In the genomic region with DNA sequence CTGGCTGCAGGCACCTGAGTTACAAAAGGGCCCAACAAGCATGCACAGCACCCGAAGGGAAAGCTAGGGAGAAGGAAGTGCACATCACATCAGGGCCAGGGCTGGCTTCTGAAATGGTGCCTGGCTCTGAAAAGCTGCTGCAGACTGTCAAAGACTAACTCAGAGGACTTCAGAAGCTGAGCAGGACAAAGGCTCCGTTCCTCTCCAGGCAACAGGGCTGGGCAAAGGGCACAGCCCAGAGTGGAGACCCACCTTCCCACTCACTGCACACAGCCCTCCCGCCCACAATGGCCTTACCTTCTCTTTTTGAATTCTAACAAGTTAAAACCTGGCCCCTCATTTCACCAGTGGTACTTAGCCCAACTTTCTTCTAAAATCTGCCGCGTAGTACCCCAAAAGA, we compare ENCODE assay signal across 26 mouse cellular contexts.
DNase-seq lines count a peak whose midpoint lies in the region; ATAC-seq lines count a peak whose summit lies in the region.
"Had no signal": no experiment of that assay in that cellular context is flagged by ENCODE, and none has a peak within 500 bp of the region (broad histone marks: within the 10 kb centered on the region; RNA-seq: fewer than 3 reads in every experiment).

No protein-coding gene starts in this region.

- no peak for DNase-seq in heart, embryonic 10.5 days (ENCODE audit: low spot score)
- no peak for DNase-seq in heart, postnatal 4 days
- peak; percentile 37 for DNase-seq in midbrain, embryonic 11.5 days (ENCODE audit: low spot score, missing footprints)
- DNase-seq in kidney, postnatal 25 days, result peak; percentile 31 to 68
- no peak for DNase-seq in heart, postnatal 25 days (ENCODE audit: low spot score)
- DNase-seq: adrenal gland, postnatal 10 days; cerebellum, adult 9-10 months; gastrocnemius, postnatal 14 days; heart, adult 11 months; lung, embryonic 14.5 days; lung, postnatal 14 days; thymus, adult 18-20 months; thymus, postnatal 25 days had no signal

- H3K4me3 ChIP-seq in heart, embryonic 10.5 days, result no peak overlapping the region
- no peak overlapping the region for H3K4me3 ChIP-seq in midbrain, embryonic 11.5 days (ENCODE audit: low read depth, low read length)
- H3K4me3 ChIP-seq in midbrain, embryonic 15.5 days, result no peak overlapping the region
- H3K4me3 ChIP-seq: erythroblast, embryonic 14.5 days; forebrain, embryonic 13.5 days; heart, embryonic 12.5 days; hindbrain, embryonic 10.5 days; hindbrain, embryonic 15.5 days; limb, embryonic 12.5 days; liver, embryonic 15.5 days had no signal

- H3K27ac ChIP-seq in heart, embryonic 10.5 days, result 0 out of 2 replicates have a peak overlapping the region, but pooled peaks have one; percentile 36
- H3K27ac ChIP-seq in midbrain, embryonic 11.5 days (ENCODE audit: low read depth, low read length), result no peak overlapping the region
- H3K27ac ChIP-seq in midbrain, embryonic 15.5 days, result no peak overlapping the region
- H3K27ac ChIP-seq: forebrain, embryonic 13.5 days; hindbrain, embryonic 10.5 days; hindbrain, embryonic 15.5 days; limb, embryonic 12.5 days; liver, embryonic 15.5 days; stomach, postnatal 0 days had no signal

- H3K36me3 ChIP-seq in heart, embryonic 10.5 days, result no peaks in the 10 kb centered on the region
- H3K36me3 ChIP-seq in midbrain, embryonic 11.5 days (ENCODE audit: control insufficient read depth, insufficient read depth, low read length), result no peaks in the 10 kb centered on the region
- H3K36me3 ChIP-seq in midbrain, embryonic 15.5 days (replicated peaks), result no peaks in the 10 kb centered on the region
- H3K36me3 ChIP-seq: G1E; heart, embryonic 12.5 days; hindbrain, embryonic 10.5 days; hindbrain, embryonic 15.5 days; limb, embryonic 12.5 days; liver, embryonic 15.5 days had no signal

- intact Hi-C loops in heart, postnatal 25 days (cut with DNase I), result no loop called here

- 77% methylated on average over 5 of the region's 5 CpGs for WGBS in heart, embryonic 10.5 days
- 75% methylated on average over 5 of the region's 5 CpGs for WGBS in midbrain, embryonic 11.5 days
- WGBS in midbrain, embryonic 15.5 days, result 72% methylated on average over 5 of the region's 5 CpGs

- no peaks in the 10 kb centered on the region; the same call in 1 of the 2 replicates for H3K27me3 ChIP-seq in heart, embryonic 10.5 days (ENCODE audit: insufficient read depth, poor library complexity, severe bottlenecking)
- H3K27me3 ChIP-seq in midbrain, embryonic 11.5 days (ENCODE audit: control insufficient read depth, insufficient read depth, low read length), result no peaks in the 10 kb centered on the region
- H3K27me3 ChIP-seq in midbrain, embryonic 15.5 days (replicated peaks), result no peaks in the 10 kb centered on the region
- H3K27me3 ChIP-seq: forebrain, embryonic 13.5 days; heart, embryonic 12.5 days; hindbrain, embryonic 15.5 days; liver, embryonic 15.5 days had no signal

- H3K9ac ChIP-seq in midbrain, embryonic 11.5 days (ENCODE audit: low read length), result no peak overlapping the region
- no peak overlapping the region for H3K9ac ChIP-seq in midbrain, embryonic 15.5 days
- H3K9ac ChIP-seq: forebrain, embryonic 13.5 days; heart, embryonic 12.5 days; hindbrain, embryonic 15.5 days; limb, embryonic 12.5 days; liver, embryonic 15.5 days; lung, embryonic 14.5 days had no signal

- H3K4me2 ChIP-seq in midbrain, embryonic 11.5 days, result no peak overlapping the region
- H3K4me2 ChIP-seq in midbrain, embryonic 15.5 days, result no peak overlapping the region
- H3K4me2 ChIP-seq: forebrain, embryonic 13.5 days; heart, embryonic 12.5 days; hindbrain, embryonic 15.5 days; limb, embryonic 12.5 days; liver, embryonic 15.5 days; lung, embryonic 14.5 days had no signal

- no peak for ATAC-seq in midbrain, embryonic 11.5 days (ENCODE audit: low FRiP score)
- no peak for ATAC-seq in midbrain, embryonic 15.5 days (replicated peaks)
- no peak for ATAC-seq in granulocyte monocyte progenitor cell, adult 5-6 weeks (replicated peaks; ENCODE audit: poor library complexity, severe bottlenecking)
- ATAC-seq: forebrain, embryonic 13.5 days; inflammation-experienced regulatory T-cells, adult 6 months; midbrain, embryonic 16.5 days had no signal

- H3K4me1 ChIP-seq in heart, embryonic 10.5 days, result peaks cover 49% of the 10 kb centered on the region
- H3K4me1 ChIP-seq in midbrain, embryonic 11.5 days (ENCODE audit: control insufficient read depth, insufficient read depth, low read length), result no peaks in the 10 kb centered on the region
- no peaks in the 10 kb centered on the region for H3K4me1 ChIP-seq in midbrain, embryonic 15.5 days
- H3K4me1 ChIP-seq: hindbrain, embryonic 15.5 days; limb, embryonic 12.5 days; liver, embryonic 15.5 days had no signal

- no peaks in the 10 kb centered on the region for H3K9me3 ChIP-seq in heart, embryonic 10.5 days
- no peaks in the 10 kb centered on the region for H3K9me3 ChIP-seq in midbrain, embryonic 11.5 days (ENCODE audit: control insufficient read depth, low read length)
- H3K9me3 ChIP-seq in midbrain, embryonic 15.5 days, result no peaks in the 10 kb centered on the region
- H3K9me3 ChIP-seq: forebrain, embryonic 13.5 days; G1E; heart, embryonic 12.5 days; hindbrain, embryonic 10.5 days; hindbrain, embryonic 15.5 days; limb, embryonic 12.5 days; liver, embryonic 15.5 days had no signal

Comparison
In these comparisons a context has a peak if more than half of its experiments do, and no peak if none do; other contexts are left out.
1. DNase-seq: peak in midbrain, embryonic 11.5 days (single experiment) and kidney, postnatal 25 days (2 of 2); none in heart, embryonic 10.5 days (single experiment), heart, postnatal 4 days (single experiment) and heart, postnatal 25 days (single experiment).